8 mouse cellular contexts compared by ENCODE assay signal in the genomic region with DNA sequence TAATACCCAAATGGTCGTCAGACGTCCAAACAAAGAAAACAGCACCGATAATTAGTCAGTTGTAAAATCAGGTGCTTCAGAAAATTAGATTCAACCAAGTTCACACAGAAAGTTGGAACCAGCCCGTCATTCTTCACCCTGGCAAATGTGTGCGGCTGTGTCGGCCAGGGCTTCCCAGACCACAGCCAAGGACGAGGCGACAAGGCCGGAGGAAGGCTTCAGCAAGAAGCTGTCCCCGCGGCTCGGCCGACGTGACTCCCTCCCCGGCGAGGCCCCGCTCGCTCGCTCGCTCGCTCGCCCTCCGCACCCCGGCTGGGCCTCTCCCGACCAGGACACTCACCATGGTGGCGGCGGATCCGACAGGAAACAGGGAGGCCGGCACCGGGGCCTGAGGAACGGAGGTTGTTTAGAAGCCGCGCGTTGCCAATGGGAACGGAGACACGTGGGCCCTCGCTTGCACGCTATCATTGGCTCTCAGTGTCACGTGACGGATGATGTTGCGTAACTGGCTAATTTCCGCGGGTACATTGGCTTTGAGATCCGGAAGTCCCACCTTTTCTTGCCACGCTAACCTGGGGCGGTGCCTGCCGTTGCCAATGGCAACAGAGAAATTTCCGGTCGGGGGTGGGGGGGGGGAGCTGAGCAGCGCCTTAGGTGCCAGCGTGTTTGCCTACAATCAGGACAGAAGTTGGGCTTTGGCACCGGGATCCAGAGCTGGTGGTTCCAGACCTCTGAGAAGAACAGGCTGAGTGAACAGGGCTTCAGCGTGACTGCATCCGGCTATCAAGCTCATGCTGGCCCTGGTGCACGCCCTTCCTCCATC. TPM values are rescaled to one million over a fixed set of nuclear protein-coding genes. Genes with fewer than 3 reads are reported as not detected.
DNase-seq lines count a peak whose midpoint lies in the region; ATAC-seq lines count a peak whose summit lies in the region.

A gene (minus strand): TSS at position 512 of the 823 bp plus-strand sequence.

- no peaks in the 10 kb centered on the region; the same call in none of the 2 replicates for H3K4me1 ChIP-seq in lung, embryonic 16.5 days (replicated peaks; ENCODE audit: control insufficient read depth, insufficient read depth, low read length)

- WGBS in lung, embryonic 16.5 days, result under 1% methylated on average over 55 of the region's 55 CpGs

- peak within 1 kb of the TSS; percentile 97 for H3K4me3 ChIP-seq in lung, embryonic 16.5 days (ENCODE audit: low read length)

- H3K9me3 ChIP-seq in lung, embryonic 16.5 days (ENCODE audit: control insufficient read depth, low read length), result no peaks in the 10 kb centered on the region

- peak within 1 kb of the TSS; percentile 73 for H3K27ac ChIP-seq in lung, embryonic 16.5 days (ENCODE audit: low read length)

- peak; percentile 99 for ATAC-seq in hematopoietic stem cell, adult 5-6 weeks (replicated peaks in 1 of 2; ENCODE audit: insufficient read depth in 1 of 2, low FRiP score in 2 of 2, low TSS enrichment in 1 of 2, low read depth in 1 of 2, poor library complexity in 2 of 2, severe bottlenecking in 2 of 2)
- peak; percentile 100 for ATAC-seq in lung, embryonic 16.5 days (ENCODE audit: low read depth)

- peak within 1 kb of the TSS; percentile 88 for H3K9ac ChIP-seq in lung, embryonic 16.5 days (ENCODE audit: low read length)

- DNase-seq in MEL-GATA-1-ER (ENCODE audit: extremely low read depth, low read depth), result peak; percentile 97
- DNase-seq in cerebellum, adult 8-10 months, result peak; percentile 93
- peak; percentile 99 for DNase-seq in forelimb bud, embryonic 11.5 days (ENCODE audit: low read depth, low spot score)
- peak; percentile 94 for DNase-seq in layer of hippocampus, adult 9-10 months (ENCODE audit: low spot score)
- DNase-seq in ovary, postnatal 10 days (ENCODE audit: low spot score), result peak; percentile 84
- DNase-seq in thymus, postnatal 10 days (ENCODE audit: low spot score in 2 of 2), result peak; percentile 93 to 94

- no peaks in the 10 kb centered on the region for H3K36me3 ChIP-seq in lung, embryonic 16.5 days (ENCODE audit: control insufficient read depth, insufficient read depth, low read length)

- H3K4me2 ChIP-seq in lung, embryonic 16.5 days (ENCODE audit: low read depth, low read length), result peak within 1 kb of the TSS; percentile 82

- no peaks in the 10 kb centered on the region for H3K27me3 ChIP-seq in lung, embryonic 16.5 days (ENCODE audit: control insufficient read depth, insufficient read depth, low read depth, low read length)

RNA-seq across cellular contexts. Expression of the gene that starts here (rescaled TPM):
- total RNA-seq in hematopoietic stem cell, adult 5-6 weeks (2017), result 63.3 and 71.5 TPM in 2 replicates
- 50.9 and 51.6 TPM in 2 replicates for polyA plus RNA-seq in lung, embryonic 16.5 days (2015; fragmentation: Nextera tagmentation; extraction: Ambion mirVana)

Comparison
In these comparisons a context has a peak if more than half of its experiments do, and no peak if none do; other contexts are left out.
1. Peak in every context shown above with its lines: DNase-seq, ATAC-seq, H3K4me3 ChIP-seq and H3K27ac ChIP-seq.